Mouse (Mus musculus) bone marrow macrophage, adult 2 months (primary cell): ENCODE measurements around the gene Natd1.

Experiments
- CTCF ChIP-seq: IDR thresholded peaks from 2 replicates; pipeline ENCODE4 v1.5.1; 2012; ENCODE audit warnings: low read depth, mild to moderate bottlenecking, low read length, moderate library complexity
- POLR2A ChIP-seq: IDR thresholded peaks from 2 replicates; pipeline ENCODE4 v1.6.1; 2012; ENCODE audit warnings: mild to moderate bottlenecking, low read depth, low read length, borderline replicate concordance

GRCm38 (mm10) chr11:60954255-60955104 is 39.9 kb upstream of the Natd1 start:
- TF ChIP-seq POLR2A (no peak), CTCF (no peak)
